Mouse (Mus musculus) cortical plate, adult 2 months (tissue): ENCODE measurements around the gene Ttc19. TPM values are rescaled to one million over a fixed set of nuclear protein-coding genes. Genes with fewer than 3 reads are reported as not detected.
"Not testable (repeated sequence)": the region's sequence is repeated elsewhere in the genome, so short reads cannot be mapped to it uniquely, and the experiment has no call there.

ENCODE experiments used
- H3K27ac ChIP-seq: fragments of 200-500 bp; 2 replicates; pipeline ENCODE4 v1.5.1; 2012; ENCODE audit warnings: low read length, control low read depth, inconsistent platforms; ENCODE audit not compliant: insufficient read depth
- H3K4me1 ChIP-seq: fragments of 200-500 bp; 2 replicates; pipeline ENCODE4 v1.6.1; 2011; ENCODE audit warnings: low read length; ENCODE audit not compliant: control insufficient read depth, insufficient read depth
- H3K4me3 ChIP-seq: fragments of 200-500 bp; 2 replicates; pipeline ENCODE4 v1.5.1; 2011; ENCODE audit warnings: mild to moderate bottlenecking, low read length, control low read depth; ENCODE audit not compliant: insufficient read depth
- CTCF ChIP-seq: fragments of 200-500 bp; IDR thresholded peaks from 2 replicates; pipeline ENCODE4 v1.5.1; 2011; ENCODE audit warnings: mild to moderate bottlenecking, control low read depth, low read length; ENCODE audit not compliant: insufficient read depth; ENCODE audit errors: extremely low read depth
- POLR2A ChIP-seq: fragments of 200-500 bp; IDR thresholded peaks from 2 replicates; pipeline ENCODE4 v1.6.1; 2011; ENCODE audit warnings: mild to moderate bottlenecking, low read length, control low read depth; ENCODE audit not compliant: insufficient read depth; ENCODE audit errors: extremely low read depth
- polyA plus RNA-seq: library from polyadenylated mRNA; depleted of rRNA; stranded (reverse); fragments of >200 nt; gene quantifications from 2 replicates; pipeline ENCODE4 v1.2.3, GENCODE M21; 2012; rRNA removed

Gene Ttc19
- polyA plus RNA-seq, 1 experiment: 63.5 TPM

DNA sequence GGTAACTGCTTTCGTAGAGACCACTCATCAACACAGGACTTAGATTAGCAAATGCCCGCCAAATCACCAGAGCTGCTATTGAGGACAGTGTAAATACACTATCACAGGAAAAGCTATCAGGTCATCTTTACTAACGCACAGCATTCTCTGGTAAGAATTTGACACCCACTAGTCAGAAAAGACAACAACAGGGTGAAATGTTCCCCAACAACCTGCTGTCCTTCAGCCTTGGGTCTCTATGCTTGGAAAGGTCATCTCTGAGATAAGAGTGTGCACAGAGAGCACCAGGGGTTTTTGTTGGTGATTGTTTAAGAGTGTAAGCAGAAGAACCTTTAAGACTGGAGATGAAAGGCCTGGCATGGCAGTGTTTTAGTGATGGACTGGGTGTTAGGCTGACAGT, 42.4 kb downstream of the Ttc19 start:
- H3K27ac ChIP-seq: no peak overlapping the region
- H3K4me1 ChIP-seq: peaks cover 2% of the 10 kb centered on the region; the same call in 1 of the 2 replicates
- no peak overlapping the region for H3K4me3 ChIP-seq
- TF ChIP-seq POLR2A (no peak), CTCF (no peak)

DNA sequence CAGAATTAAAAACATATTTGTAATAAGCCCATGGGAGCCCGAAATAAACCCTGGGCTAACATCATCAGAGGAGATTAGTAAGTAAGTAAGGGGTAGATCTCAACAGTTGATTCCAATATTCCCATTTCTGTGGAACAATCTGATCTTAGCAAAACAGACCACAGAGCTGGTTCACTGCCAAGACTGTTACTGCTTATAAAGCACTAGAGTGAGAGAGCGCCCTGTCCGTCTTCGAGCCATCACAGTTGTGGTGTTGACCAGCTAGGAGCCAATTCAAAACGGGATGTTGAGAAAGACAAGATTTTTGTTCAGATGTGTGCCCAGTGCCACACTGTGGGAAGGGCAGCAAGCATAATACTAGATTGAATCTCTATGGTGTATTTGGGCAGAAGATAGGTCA, 49.9 kb downstream of the Ttc19 start:
- TF ChIP-seq CTCF: no peak
- TF ChIP-seq POLR2A: no peak
- Histone ChIP-seq H3K27ac (no peak overlapping the region), H3K4me1 (peaks cover 8% of the 10 kb centered on the region)

DNA sequence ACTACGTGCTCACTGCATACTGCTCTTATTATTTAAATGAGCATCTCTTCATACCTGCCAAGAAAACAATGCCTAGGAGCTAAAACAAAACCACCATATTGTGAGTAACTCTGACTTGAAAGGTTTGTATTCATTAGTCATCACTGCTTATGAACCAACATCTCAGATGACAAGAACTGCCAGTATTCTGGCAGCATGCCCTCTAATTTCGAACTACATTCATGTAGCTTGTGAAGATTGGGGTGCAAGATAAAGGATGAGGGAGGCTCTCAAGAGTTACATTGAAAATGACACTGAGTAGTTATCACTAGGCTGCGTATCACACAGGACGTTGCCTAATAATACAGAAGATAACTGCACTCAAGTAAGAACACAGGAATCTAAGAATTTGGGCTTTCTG, 51.0 kb downstream of the Ttc19 start:
- no peak overlapping the region for H3K4me3 ChIP-seq
- no peak for TF ChIP-seq CTCF
- no peak for TF ChIP-seq POLR2A
- H3K27ac ChIP-seq: no peak overlapping the region
- peaks cover 6% of the 10 kb centered on the region for H3K4me1 ChIP-seq

More for the DNA sequence above, 49.9 kb downstream of the Ttc19 start:
- H3K4me3 ChIP-seq: no peak overlapping the region

DNA sequence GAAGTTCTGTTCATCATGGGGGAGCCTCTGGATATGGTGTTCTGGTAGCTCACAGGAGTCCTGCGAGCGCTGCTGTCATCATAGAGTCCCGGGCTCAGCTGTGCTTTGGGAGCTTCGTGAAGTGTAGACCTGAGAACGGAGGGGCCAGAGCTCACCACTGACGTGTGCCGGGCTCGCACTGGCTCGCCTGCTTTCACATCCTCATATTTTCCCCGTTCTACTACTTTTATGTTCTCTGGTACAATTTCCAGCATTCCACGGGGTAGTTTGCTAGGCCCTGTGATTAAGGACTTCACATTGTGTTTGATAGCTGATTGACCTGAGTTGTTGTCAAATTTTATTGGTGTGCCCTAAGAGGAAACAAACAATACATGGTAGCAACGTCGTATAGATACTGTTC, 61.7 kb downstream of the Ttc19 start:
- Histone ChIP-seq H3K4me3 (no peak overlapping the region), H3K27ac (no peak overlapping the region), H3K4me1 (no peaks in the 10 kb centered on the region)
- no peak for TF ChIP-seq POLR2A
- TF ChIP-seq CTCF: no peak

DNA sequence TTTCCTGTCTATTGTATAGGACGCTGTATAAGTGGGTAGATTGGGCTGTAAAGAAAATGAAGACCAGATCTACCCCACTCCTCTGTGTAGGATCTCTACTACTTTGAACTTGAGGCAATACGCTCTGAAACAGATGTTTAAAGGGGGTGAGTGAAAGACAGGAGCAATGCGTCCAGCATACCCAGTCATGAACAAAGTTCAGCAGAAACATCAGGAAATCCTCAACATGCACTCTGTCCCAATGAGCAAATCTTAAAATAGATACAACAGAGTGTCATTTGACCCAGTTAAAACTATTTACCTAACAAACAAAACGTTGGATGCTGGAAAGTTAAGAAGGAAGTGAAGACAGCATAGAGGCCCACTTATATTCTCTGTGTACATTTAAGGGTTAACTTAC, 70.7 kb downstream of the Ttc19 start:
- no peak overlapping the region for H3K4me3 ChIP-seq
- TF ChIP-seq POLR2A (no peak), CTCF (no peak)
- H3K27ac ChIP-seq: no peak overlapping the region
- H3K4me1 ChIP-seq: no peaks in the 10 kb centered on the region

DNA sequence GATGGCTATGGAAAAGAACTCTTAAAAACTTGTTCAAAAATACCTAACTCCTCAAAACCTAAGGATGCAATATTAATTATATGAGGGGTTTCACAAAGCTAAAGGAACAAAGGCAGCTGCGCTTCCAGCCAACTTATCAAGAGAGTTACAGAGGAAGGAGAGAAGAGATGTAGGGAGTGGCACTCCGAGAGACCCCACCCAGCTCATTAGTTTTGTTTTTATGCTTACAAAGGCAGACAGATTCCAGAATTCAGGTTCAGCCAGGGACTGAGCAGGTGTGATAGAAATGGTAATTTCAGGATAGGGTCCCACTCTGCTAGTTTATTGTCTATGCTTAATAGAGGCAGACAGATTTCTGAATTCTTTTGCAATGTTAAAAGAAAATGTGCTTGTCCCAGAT, 73.9 kb downstream of the Ttc19 start:
- H3K4me3 ChIP-seq: no peak overlapping the region
- TF ChIP-seq POLR2A: no peak
- TF ChIP-seq CTCF: no peak
- H3K4me1 ChIP-seq: no peaks in the 10 kb centered on the region

DNA sequence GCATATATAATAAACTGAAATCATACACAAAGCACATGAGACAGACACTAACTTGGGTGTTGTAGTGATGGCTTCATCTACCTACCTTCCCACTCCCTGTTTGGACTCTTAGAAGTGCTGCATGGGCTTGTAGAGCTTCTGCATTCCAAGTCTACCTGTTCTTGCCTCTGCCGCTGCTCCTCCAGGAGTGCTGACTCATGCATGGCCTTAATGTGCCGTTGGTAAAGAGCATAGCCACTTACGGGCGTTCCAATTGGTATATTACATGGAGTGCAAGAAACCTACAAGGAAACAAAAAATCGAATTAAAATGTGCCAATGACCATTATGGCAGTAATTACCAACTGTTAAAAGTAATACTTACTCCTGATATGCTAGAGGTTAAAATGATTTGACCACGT, 85.6 kb downstream of the Ttc19 start:
- no peak for TF ChIP-seq POLR2A
- TF ChIP-seq CTCF: no peak
- Histone ChIP-seq H3K4me3 (no peak overlapping the region), H3K27ac (no peak overlapping the region), H3K4me1 (peaks cover 1% of the 10 kb centered on the region; the same call in 1 of the 2 replicates)

More for the DNA sequence above, 73.9 kb downstream of the Ttc19 start:
- no peak overlapping the region for H3K27ac ChIP-seq

DNA sequence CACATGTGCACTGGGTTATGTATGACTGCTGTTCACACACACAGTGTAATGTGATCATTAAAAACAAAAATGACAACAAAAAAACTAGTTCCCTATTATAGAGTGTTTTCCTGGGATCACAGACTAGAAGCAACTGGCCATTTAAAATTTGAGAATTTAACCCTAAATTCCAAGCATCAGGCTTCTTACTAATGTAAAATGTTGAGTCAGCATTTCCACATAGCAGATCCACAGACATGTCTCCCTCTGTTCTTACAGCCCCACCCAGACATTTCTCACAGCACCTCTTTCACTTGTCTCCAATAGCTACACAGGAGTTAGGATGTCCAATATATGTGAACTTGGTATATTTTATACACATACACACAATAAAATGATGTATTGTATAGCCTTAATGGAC, 88.7 kb downstream of the Ttc19 start:
- Histone ChIP-seq H3K27ac (no peak overlapping the region), H3K4me1 (peaks cover 1% of the 10 kb centered on the region; the same call in 1 of the 2 replicates), H3K4me3 (no peak overlapping the region)
- TF ChIP-seq CTCF (no peak), POLR2A (no peak)

DNA sequence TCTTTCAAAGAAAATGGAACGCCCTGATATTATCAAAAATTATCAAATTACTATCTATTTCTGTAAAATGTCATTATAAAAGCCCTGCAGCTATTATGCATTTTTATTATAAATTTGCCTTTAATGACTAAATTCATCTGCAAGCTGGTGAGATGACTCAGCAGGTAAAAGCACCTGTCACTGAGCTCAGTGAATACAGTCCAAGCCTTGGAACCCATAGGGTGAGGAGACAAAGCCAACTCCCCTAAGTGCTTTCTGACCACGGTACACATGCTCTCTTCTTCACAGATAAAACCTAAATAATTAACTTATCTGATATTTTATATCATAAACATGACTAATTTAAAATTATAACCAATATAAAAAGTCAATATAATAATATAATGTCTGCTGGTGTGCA, 90.5 kb downstream of the Ttc19 start:
- H3K27ac ChIP-seq: no peak overlapping the region
- TF ChIP-seq POLR2A (no peak), CTCF (no peak)

DNA sequence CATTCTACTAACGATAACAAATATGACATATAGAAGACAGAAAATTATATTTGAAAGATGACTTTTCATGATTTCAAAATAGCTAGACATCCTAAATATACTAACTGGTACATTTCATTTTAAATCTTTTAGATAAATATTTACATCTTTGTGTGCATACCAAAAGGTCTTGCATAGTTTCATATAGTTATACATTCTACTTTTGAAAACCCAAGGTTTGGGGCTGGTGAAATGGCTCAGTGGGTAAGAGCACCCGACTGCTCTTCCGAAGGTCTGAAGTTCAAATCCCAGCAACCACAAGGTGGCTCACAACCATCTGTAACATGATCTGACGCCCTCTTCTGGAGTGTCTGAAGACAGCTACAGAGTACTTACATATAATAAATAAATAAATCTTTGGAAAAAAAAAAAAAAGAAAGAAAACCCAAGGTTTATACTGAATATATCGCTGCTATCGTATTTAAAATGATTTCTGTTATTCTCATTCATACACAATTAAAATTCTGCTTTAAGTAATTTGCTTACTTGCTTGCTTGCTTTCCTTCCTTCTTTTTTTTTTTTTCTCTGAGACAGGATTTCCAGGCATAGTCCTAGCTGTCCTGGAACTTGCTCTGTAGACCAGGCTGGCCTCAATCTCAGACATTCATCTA, 96.1 kb downstream of the Ttc19 start:
- not testable (repeated sequence) for H3K4me3 ChIP-seq, H3K27ac ChIP-seq, H3K4me1 ChIP-seq

More for the DNA sequence above, 90.5 kb downstream of the Ttc19 start:
- Histone ChIP-seq H3K4me1 (peaks cover 1% of the 10 kb centered on the region; the same call in 1 of the 2 replicates), H3K4me3 (no peak overlapping the region)

Other genes starting within 250 kb of the Ttc19 start
- gene Adora2b, start 32.5 kb upstream of the Ttc19 start, polyA plus RNA-seq: 7.0 and 8.3 TPM in 2 replicates
- 31.2 and 37.3 TPM in 2 replicates for gene Zswim7, start 98 bp upstream of the Ttc19 start, polyA plus RNA-seq
- gene Pigl, start 177.0 kb downstream of the Ttc19 start, polyA plus RNA-seq: 8.9 and 9.1 TPM in 2 replicates
- 129 and 139 TPM in 2 replicates for gene Ncor1, start 177.1 kb downstream of the Ttc19 start, polyA plus RNA-seq